ENCODE assay signal across 9 mouse cellular contexts in the genomic region with DNA sequence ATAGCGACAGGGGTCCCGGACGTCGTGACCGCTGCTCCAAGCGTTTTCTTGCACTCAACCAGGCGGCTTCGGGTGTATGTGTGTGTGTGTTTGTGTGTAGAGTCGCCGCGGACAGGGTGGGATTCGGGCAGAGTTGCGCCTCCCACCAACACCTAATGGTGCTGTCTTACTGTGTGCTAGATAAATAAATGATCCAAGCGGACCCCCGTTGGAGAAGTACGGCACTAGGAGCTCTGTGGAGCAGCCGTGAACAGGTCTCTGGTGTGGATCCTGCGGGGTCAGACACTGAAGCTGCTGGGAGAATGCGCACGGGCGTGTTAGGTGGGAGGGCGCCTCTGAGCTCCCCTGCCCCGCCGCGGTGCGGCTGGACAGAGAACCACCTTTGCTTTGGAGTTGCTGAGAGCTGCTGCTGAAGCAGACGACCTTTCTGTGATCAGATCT. TPM values are rescaled to one million over a fixed set of nuclear protein-coding genes. Genes with fewer than 3 reads are reported as not detected.
DNase-seq lines count a peak whose midpoint lies in the region; ATAC-seq and TF ChIP-seq lines count a peak whose summit lies in the region.
"Had no signal": no experiment of that assay in that cellular context is flagged by ENCODE, and none has a peak within 500 bp of the region (broad histone marks: within the 10 kb centered on the region; RNA-seq: fewer than 3 reads in every experiment).

No protein-coding gene starts in this region.

- no peak for TF ChIP-seq CTCF in heart, postnatal 0 days (IDR thresholded peaks at IDR 0.05; ENCODE audit: low read depth)
- no peak for TF ChIP-seq CTCF in lung, postnatal 0 days (IDR thresholded peaks at IDR 0.05)

- no peaks in the 10 kb centered on the region for H3K36me3 ChIP-seq in heart, postnatal 0 days (replicated peaks; ENCODE audit: control insufficient read depth, insufficient read depth, low read length)
- no peaks in the 10 kb centered on the region for H3K36me3 ChIP-seq in hindbrain, embryonic 13.5 days
- no peaks in the 10 kb centered on the region for H3K36me3 ChIP-seq in limb, embryonic 13.5 days
- H3K36me3 ChIP-seq in lung, postnatal 0 days (ENCODE audit: insufficient read depth, low read length): no peaks in the 10 kb centered on the region

- peak overlapping the region; percentile 43 for H3K4me2 ChIP-seq in heart, postnatal 0 days (ENCODE audit: low read depth, low read length)
- peak overlapping the region; percentile 74 for H3K4me2 ChIP-seq in hindbrain, embryonic 13.5 days
- H3K4me2 ChIP-seq in limb, embryonic 13.5 days (replicated peaks): peak overlapping the region; percentile 83
- no peak overlapping the region for H3K4me2 ChIP-seq in lung, postnatal 0 days (replicated peaks; ENCODE audit: low read depth, low read length)

- DNase-seq in heart, postnatal 0 days (ENCODE audit: low spot score): no peak
- no peak for DNase-seq in heart, postnatal 4 days
- DNase-seq in cerebellum, postnatal 36 days: peak; percentile 61 to 64
- DNase-seq in right cerebral cortex, postnatal 4 days: peak; percentile 53
- no peak for DNase-seq in MN1 (ENCODE audit: low spot score)
- no peak for DNase-seq in lung, postnatal 0 days (ENCODE audit: low spot score)

- TF ChIP-seq EP300 in heart, postnatal 0 days (IDR thresholded peaks at IDR 0.05; ENCODE audit: low read depth): no peak
- TF ChIP-seq EP300 in lung, postnatal 0 days (IDR thresholded peaks at IDR 0.05): no peak

- no peaks in the 10 kb centered on the region for H3K9me3 ChIP-seq in heart, postnatal 0 days (replicated peaks; ENCODE audit: control insufficient read depth, low read length)
- no peaks in the 10 kb centered on the region for H3K9me3 ChIP-seq in hindbrain, embryonic 13.5 days
- no peaks in the 10 kb centered on the region for H3K9me3 ChIP-seq in limb, embryonic 13.5 days
- no peaks in the 10 kb centered on the region for H3K9me3 ChIP-seq in lung, postnatal 0 days (ENCODE audit: low read length)

- WGBS in heart, postnatal 0 days: 5% methylated on average over 27 of the region's 27 CpGs
- under 1% methylated on average over 27 of the region's 27 CpGs for WGBS in hindbrain, embryonic 13.5 days
- WGBS in limb, embryonic 13.5 days: 3% methylated on average over 27 of the region's 27 CpGs
- 3% methylated on average over 27 of the region's 27 CpGs for WGBS in lung, postnatal 0 days

- H3K27ac ChIP-seq in heart, postnatal 0 days (ENCODE audit: low read depth): no peak overlapping the region
- peak overlapping the region; percentile 97 for H3K27ac ChIP-seq in hindbrain, embryonic 13.5 days
- no peak overlapping the region for H3K27ac ChIP-seq in limb, embryonic 13.5 days
- no peak overlapping the region for H3K27ac ChIP-seq in lung, postnatal 0 days (ENCODE audit: low read length)

- H3K4me1 ChIP-seq in heart, postnatal 0 days (ENCODE audit: control insufficient read depth, insufficient read depth): no peaks in the 10 kb centered on the region
- H3K4me1 ChIP-seq in hindbrain, embryonic 13.5 days (replicated peaks): peaks cover 33% of the 10 kb centered on the region
- H3K4me1 ChIP-seq in limb, embryonic 13.5 days: peaks cover 16% of the 10 kb centered on the region
- no peaks in the 10 kb centered on the region for H3K4me1 ChIP-seq in lung, postnatal 0 days (ENCODE audit: insufficient read depth, low read depth, low read length)

- peak overlapping the region; percentile 42 for H3K4me3 ChIP-seq in heart, postnatal 0 days (ENCODE audit: low read depth, low read length)
- peak overlapping the region; percentile 79 for H3K4me3 ChIP-seq in hindbrain, embryonic 13.5 days
- H3K4me3 ChIP-seq in limb, embryonic 13.5 days: peak overlapping the region; percentile 49
- H3K4me3 ChIP-seq in lung, postnatal 0 days (ENCODE audit: low read depth, low read length): no peak overlapping the region

- ATAC-seq in heart, postnatal 0 days (ENCODE audit: insufficient read depth, low read depth): no peak
- ATAC-seq in hindbrain, embryonic 13.5 days (ENCODE audit: low FRiP score): peak; percentile 46
- no peak for ATAC-seq in limb, embryonic 13.5 days (ENCODE audit: low FRiP score, low read depth)
- ATAC-seq in lung, postnatal 0 days: no peak

- H3K27me3 ChIP-seq in heart, postnatal 0 days (ENCODE audit: control insufficient read depth, insufficient read depth, low read length): peaks cover 68% of the 10 kb centered on the region
- peaks cover 22% of the 10 kb centered on the region for H3K27me3 ChIP-seq in hindbrain, embryonic 13.5 days
- H3K27me3 ChIP-seq in limb, embryonic 13.5 days: peaks cover 93% of the 10 kb centered on the region
- peaks cover 42% of the 10 kb centered on the region for H3K27me3 ChIP-seq in lung, postnatal 0 days (replicated peaks; ENCODE audit: insufficient read depth, low read length)

- H3K9ac ChIP-seq in heart, postnatal 0 days (replicated peaks; ENCODE audit: low read depth, low read length): no peak overlapping the region
- H3K9ac ChIP-seq in hindbrain, embryonic 13.5 days: peak overlapping the region; percentile 90
- H3K9ac ChIP-seq in limb, embryonic 13.5 days: no peak overlapping the region
- H3K9ac ChIP-seq in lung, postnatal 0 days (replicated peaks; ENCODE audit: low read depth): no peak overlapping the region

RNA-seq across cellular contexts. Expression of a gene that starts 0.9 kb away (rescaled TPM):
- total RNA-seq in heart, postnatal 0 days (2014; rRNA removed; ENCODE audit: low replicate concordance): not detected in 2 replicates
- not detected in 2 replicates for polyA plus RNA-seq in heart, postnatal 0 days (2015; fragmentation: Nextera tagmentation; extraction: Ambion mirVana)
- total RNA-seq in heart, postnatal 4 days (2021): not detected
- polyA plus RNA-seq in hindbrain, embryonic 13.5 days (2015; fragmentation: Nextera tagmentation; extraction: Ambion mirVana): 8.1 and 8.3 TPM in 2 replicates
- polyA plus RNA-seq in limb, embryonic 13.5 days (2015; fragmentation: Nextera tagmentation; extraction: Ambion mirVana): 0.10 and 0.14 TPM in 2 replicates
- not detected in 2 replicates for polyA plus RNA-seq in lung, postnatal 0 days (2015; fragmentation: Nextera tagmentation; extraction: Ambion mirVana)
- total RNA-seq: MEL had no signal

Comparison
In these comparisons a context has a peak if more than half of its experiments do, and no peak if none do; other contexts are left out.
1. DNase-seq: peak in cerebellum, postnatal 36 days (2 of 2) and right cerebral cortex, postnatal 4 days (single experiment); none in heart, postnatal 0 days (single experiment), heart, postnatal 4 days (single experiment), MN1 (single experiment) and lung, postnatal 0 days (single experiment).